Mouse (Mus musculus) heart, embryonic 11.5 days (tissue): ENCODE measurements around the gene Ppp1r1b. TPM values are rescaled to one million over a fixed set of nuclear protein-coding genes. Genes with fewer than 3 reads are reported as not detected.

Experiments
- ATAC-seq: fragments of 200-750 bp; cut with Nextera tagmentation; replicated peaks from 2 replicates; pipeline ENCODE4 v1.8.0; 2017; ENCODE audit warnings: moderate library complexity; ENCODE audit not compliant: insufficient number of reproducible peaks, low FRiP score, low TSS enrichment
- H3K27ac ChIP-seq: fragments of 300-500 bp; sonication (generic); 2 replicates; pipeline ENCODE4 v1.5.1; 2014; ENCODE audit warnings: mild to moderate bottlenecking, low read depth, low read length
- H3K27me3 ChIP-seq: fragments of 300-500 bp; sonication (generic); 2 replicates; pipeline ENCODE4 v1.6.1; 2014; ENCODE audit warnings: mild to moderate bottlenecking, low read length, mixed read lengths; ENCODE audit not compliant: control insufficient read depth, insufficient read depth
- H3K36me3 ChIP-seq: fragments of 300-500 bp; sonication (generic); 2 replicates; pipeline ENCODE4 v1.6.1; 2014; ENCODE audit warnings: mild to moderate bottlenecking, low read length, moderate library complexity, mixed read lengths; ENCODE audit not compliant: control insufficient read depth, insufficient read depth
- H3K4me1 ChIP-seq: fragments of 300-500 bp; sonication (generic); 2 replicates; pipeline ENCODE4 v1.6.1; 2014; ENCODE audit warnings: low read length; ENCODE audit not compliant: control insufficient read depth, insufficient read depth
- H3K4me2 ChIP-seq: fragments of 300-500 bp; sonication (generic); 2 replicates; pipeline ENCODE4 v1.6.1; 2014; ENCODE audit warnings: mild to moderate bottlenecking, moderate library complexity
- H3K4me3 ChIP-seq: fragments of 300-500 bp; sonication (generic); 2 replicates; pipeline ENCODE4 v1.5.1; 2014; ENCODE audit warnings: low read depth, low read length
- H3K9ac ChIP-seq: fragments of 300-500 bp; sonication (generic); 2 replicates; pipeline ENCODE4 v1.6.1; 2014; ENCODE audit warnings: mild to moderate bottlenecking, low read depth, low read length, moderate library complexity
- H3K9me3 ChIP-seq: fragments of 300-500 bp; sonication (generic); replicated peaks from 2 replicates; pipeline ENCODE4 v1.6.1; 2016; ENCODE audit warnings: low read length; ENCODE audit not compliant: control insufficient read depth
- WGBS: fragments of 180-500 bp; shearing (Covaris S2); extraction: QIAGEN DNeasy Blood & Tissue Kit; methylation state at CpG from one replicate; pipeline ENCODE4 v1.1.7; 2014; ENCODE audit not compliant: insufficient replicate concordance; 5-methylcytosine and 5-hydroxymethylcytosine counted together
- polyA plus RNA-seq: library from polyadenylated mRNA; unstranded; fragments of >200 nt; fragmentation: Nextera tagmentation; extraction: Ambion mirVana; gene quantifications from 2 replicates; pipeline ENCODE4 v1.2.1, GENCODE M21; 2014

Ppp1r1b gene
- polyA plus RNA-seq, 1 experiment from 2014 or later = 13.6 TPM

DNA sequence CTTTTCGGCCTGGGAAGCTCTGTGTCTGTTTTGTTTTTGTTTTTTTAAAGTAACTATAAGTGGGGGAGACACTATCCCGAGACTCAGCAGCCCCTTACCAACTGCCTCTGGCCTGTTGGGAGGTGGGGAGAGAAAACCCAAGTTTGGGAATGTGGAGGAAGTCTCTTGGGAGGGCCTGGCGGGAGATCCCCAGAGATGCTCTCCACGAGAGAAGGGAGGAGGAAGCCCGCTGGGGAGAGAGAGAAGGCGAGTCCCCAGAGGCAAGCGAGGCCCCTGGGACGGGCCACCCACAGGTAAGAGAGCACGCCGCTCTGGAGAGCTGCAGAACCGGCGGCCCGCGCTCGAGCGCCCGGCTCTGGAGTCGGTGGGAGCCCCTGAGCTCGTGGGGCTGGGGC is 21.5 kb upstream of the Ppp1r1b start:
- WGBS = 1% methylated on average over 19 of the region's 19 CpGs

GRCm38 (mm10) chr11:98327136-98328030 is 20.8 kb upstream of the Ppp1r1b start:
- no peaks in the 10 kb centered on the region for H3K9me3 ChIP-seq
- H3K27me3 ChIP-seq = peaks cover 98% of the 10 kb centered on the region
- no peak for ATAC-seq
- WGBS = under 1% methylated on average over 96 of the region's 97 CpGs
- H3K4me1 ChIP-seq = peaks cover 19% of the 10 kb centered on the region
- no peak overlapping the region for H3K27ac ChIP-seq
- H3K9ac ChIP-seq = no peak overlapping the region
- H3K36me3 ChIP-seq = no peaks in the 10 kb centered on the region
- peak overlapping the region; percentile 55 for H3K4me2 ChIP-seq
- peak overlapping the region; percentile 29 for H3K4me3 ChIP-seq

More for the DNA sequence above, 21.5 kb upstream of the Ppp1r1b start:
- H3K9me3 ChIP-seq = no peaks in the 10 kb centered on the region
- no peaks in the 10 kb centered on the region for H3K36me3 ChIP-seq
- no peak overlapping the region for H3K27ac ChIP-seq
- peaks cover 98% of the 10 kb centered on the region for H3K27me3 ChIP-seq
- peak overlapping the region; percentile 55 for H3K4me2 ChIP-seq
- H3K4me1 ChIP-seq = peaks cover 19% of the 10 kb centered on the region
- no peak for ATAC-seq
- peak overlapping the region; percentile 29 for H3K4me3 ChIP-seq
- no peak overlapping the region for H3K9ac ChIP-seq

DNA sequence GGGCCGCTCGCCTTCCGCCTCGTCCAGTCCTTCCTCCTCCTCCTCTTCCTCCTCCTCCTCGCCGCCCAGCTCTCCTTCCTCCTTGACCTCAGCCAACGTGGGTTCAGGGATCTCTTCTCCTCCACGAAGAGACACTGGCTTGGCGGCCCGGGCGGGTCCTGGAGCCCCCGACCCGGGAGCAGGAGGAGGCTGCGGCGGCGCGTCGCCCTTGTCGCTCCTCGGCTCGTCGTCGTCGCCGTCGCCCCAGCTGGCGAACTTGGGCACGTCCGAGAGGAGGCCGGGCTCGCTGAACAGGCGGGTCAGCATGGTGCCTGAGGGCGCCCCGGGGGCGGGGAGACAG is 20.2 kb upstream of the Ppp1r1b start:
- Histone ChIP-seq H3K27ac (no peak overlapping the region), H3K9me3 (no peaks in the 10 kb centered on the region), H3K4me2 (peak overlapping the region; percentile 55), H3K36me3 (no peaks in the 10 kb centered on the region), H3K27me3 (peaks cover 97% of the 10 kb centered on the region), H3K4me3 (peak overlapping the region; percentile 29), H3K9ac (no peak overlapping the region), H3K4me1 (peaks cover 19% of the 10 kb centered on the region)
- under 1% methylated on average over 35 of the region's 35 CpGs for whole genome bisulfite sequencing
- no peak; the same call in 1 of the 2 replicates for ATAC-seq

- Histone ChIP-seq H3K9me3 (no peaks in the 10 kb centered on the region), H3K27ac (no peak overlapping the region), H3K36me3 (no peaks in the 10 kb centered on the region), H3K9ac (no peak overlapping the region), H3K4me2 (peak overlapping the region; percentile 55), H3K4me1 (peaks cover 19% of the 10 kb centered on the region), H3K27me3 (peaks cover 97% of the 10 kb centered on the region), H3K4me3 (peak overlapping the region; percentile 29)
- under 1% methylated on average over 53 of the region's 56 CpGs for WGBS
- no peak for ATAC-seq
Measured at GRCm38 (mm10) chr11:98328371-98329069, 19.7 kb upstream of the Ppp1r1b start.

DNA sequence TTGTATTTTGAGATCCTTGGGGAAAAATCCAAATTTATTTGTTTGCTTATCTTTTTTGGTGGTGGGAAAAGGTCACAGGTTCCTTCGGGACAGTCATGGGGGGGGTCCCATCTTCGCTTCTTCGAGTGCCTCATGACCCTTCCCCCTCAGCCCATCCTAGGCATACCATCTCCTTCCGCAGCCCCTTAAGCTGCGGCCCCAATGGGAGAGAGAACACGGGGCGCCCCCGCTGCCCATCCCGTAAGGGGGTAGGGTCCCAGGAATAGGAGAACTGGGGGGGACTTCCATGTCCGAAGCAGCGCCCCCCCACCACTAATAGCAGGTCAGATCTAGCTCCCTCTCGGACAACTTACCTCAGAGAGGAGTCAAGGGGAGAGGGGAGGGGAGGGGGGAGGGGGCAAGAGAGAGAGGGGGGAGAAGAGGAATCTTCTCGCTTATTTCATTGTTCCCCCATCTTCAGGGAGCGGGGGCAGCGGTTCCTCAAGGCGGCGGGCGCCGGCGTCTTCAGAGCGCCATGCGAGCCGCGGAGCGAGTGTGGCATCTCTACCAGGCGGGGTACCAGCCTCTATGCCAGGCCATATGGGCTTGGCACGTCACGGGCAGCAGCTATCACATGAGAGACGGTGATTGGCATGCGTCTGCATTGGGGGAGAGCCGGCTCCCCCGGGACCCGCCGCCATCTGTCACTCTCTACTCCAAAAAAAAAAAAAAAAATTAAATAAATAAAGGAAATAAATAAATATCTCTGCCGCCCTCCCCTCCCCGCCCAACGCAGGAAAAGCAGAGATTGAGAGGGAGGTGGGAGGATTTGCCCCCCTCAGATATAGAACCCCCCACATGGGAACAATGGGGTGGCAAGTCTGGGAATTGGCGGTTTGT is 18.9 kb upstream of the Ppp1r1b start, which contains the start of gene Neurod2:
Gene Neurod2, minus strand, starts transcription at position 568 of the 879 bp plus-strand sequence.
- no peak within 1 kb of the TSS for H3K27ac ChIP-seq
- no peak within 1 kb of the TSS for H3K9ac ChIP-seq
- no peaks in the 10 kb centered on the region for H3K36me3 ChIP-seq
- peaks cover 23% of the 10 kb centered on the region for H3K4me1 ChIP-seq
- 2% methylated on average over 38 of the region's 38 CpGs for WGBS
- peaks cover 97% of the 10 kb centered on the region for H3K27me3 ChIP-seq
- H3K9me3 ChIP-seq = no peaks in the 10 kb centered on the region
- peak within 1 kb of the TSS; percentile 55 for H3K4me2 ChIP-seq
- H3K4me3 ChIP-seq = peak within 1 kb of the TSS; percentile 29
- ATAC-seq = no peak

GRCm38 (mm10) chr11:98329960-98330744 is 18.1 kb upstream of the Ppp1r1b start:
- Histone ChIP-seq H3K36me3 (no peaks in the 10 kb centered on the region), H3K9me3 (no peaks in the 10 kb centered on the region), H3K9ac (no peak overlapping the region), H3K4me1 (peaks cover 29% of the 10 kb centered on the region), H3K27me3 (peaks cover 97% of the 10 kb centered on the region), H3K27ac (no peak overlapping the region), H3K4me2 (no peak overlapping the region), H3K4me3 (no peak overlapping the region)
- ATAC-seq = no peak
- 34% methylated on average over 9 of the region's 9 CpGs for WGBS

- Histone ChIP-seq H3K4me1 (peaks cover 29% of the 10 kb centered on the region), H3K4me3 (no peak overlapping the region), H3K9ac (no peak overlapping the region), H3K27me3 (peaks cover 97% of the 10 kb centered on the region), H3K36me3 (no peaks in the 10 kb centered on the region), H3K4me2 (no peak overlapping the region), H3K27ac (no peak overlapping the region), H3K9me3 (no peaks in the 10 kb centered on the region)
- no peak for ATAC-seq
- 42% methylated on average over 2 of the region's 2 CpGs for WGBS
Measured at GRCm38 (mm10) chr11:98330745-98331204, 17.4 kb upstream of the Ppp1r1b start.
